Mouse (Mus musculus): Measurements from ENCODE around the gene Jtb. TPM values are rescaled to one million over a fixed set of nuclear protein-coding genes. Genes with fewer than 3 reads are reported as not detected.

Gene Jtb
- polyA plus RNA-seq (2012; fragmentation: generic; extraction: Trizol) = 10 to 100 TPM in 1 of 2 experiments, 1 to 10 TPM in 1; 6.0 to 35.8 TPM

GRCm38 (mm10) chr3:90231507-90232333, at the start of gene Jtb:
TSS of gene Jtb (plus strand) at chr3:90231597.

GRCm38 (mm10) chr3:90213377-90213866, 18.0 kb upstream of the Jtb start, which contains the start of the genes Rps27 and Rab13:
TSS of gene Rps27 (minus strand) at chr3:90213651.
TSS of gene Rab13 (plus strand) at chr3:90213695.

GRCm38 (mm10) chr3:90242984-90243775, 11.8 kb downstream of the Jtb start, which contains the start of gene Creb3l4:
TSS of gene Creb3l4 (minus strand) at chr3:90243512.

GRCm38 (mm10) chr3:90247960-90248745, 16.8 kb downstream of the Jtb start, which contains the start of gene Slc39a1:
TSS of gene Slc39a1 (plus strand) at chr3:90248172.

GRCm38 (mm10) chr3:90253653-90254418, 22.4 kb downstream of the Jtb start, which contains the start of gene Crtc2:
TSS of gene Crtc2 (plus strand) at chr3:90254163.

GRCm38 (mm10) chr3:90265034-90265931, 33.9 kb downstream of the Jtb start, which contains the start of gene Dennd4b:
TSS of gene Dennd4b (plus strand) at chr3:90265185.

Other genes with a start within 250 kb of the Jtb start
- 100 to 1,000 TPM; 159 to 178 TPM for gene Hax1, start 232.8 kb upstream of the Jtb start, polyA plus RNA-seq (2012; fragmentation: generic; extraction: Trizol)
- gene 4933434E20Rik, start 180.0 kb upstream of the Jtb start, polyA plus RNA-seq (2012; fragmentation: generic; extraction: Trizol) = 10 to 100 TPM; 11.8 to 48.9 TPM
- gene Ubap2l, start 179.0 kb upstream of the Jtb start, polyA plus RNA-seq (2012; fragmentation: generic; extraction: Trizol) = 10 to 100 TPM; 33.7 to 88.6 TPM
- 100 to 1,000 TPM; 187 to 204 TPM for gene Tpm3, start 158.9 kb upstream of the Jtb start, polyA plus RNA-seq (2012; fragmentation: generic; extraction: Trizol)
- under 1 TPM; 0.05 to 0.50 TPM for gene Nup210l, start 127.5 kb upstream of the Jtb start, polyA plus RNA-seq (2012; fragmentation: generic; extraction: Trizol)
- gene Rps27, start 17.9 kb upstream of the Jtb start, polyA plus RNA-seq (2012; fragmentation: generic; extraction: Trizol) = 1,000 to 10,000 TPM; 5,397 to 7,090 TPM
- gene Rab13, start 17.9 kb upstream of the Jtb start, polyA plus RNA-seq (2012; fragmentation: generic; extraction: Trizol) = 10 to 100 TPM; 25.0 to 88.0 TPM
- under 1 TPM; 0.07 to 0.68 TPM for gene Creb3l4, start 11.9 kb downstream of the Jtb start, polyA plus RNA-seq (2012; fragmentation: generic; extraction: Trizol)
- 100 to 1,000 TPM in 1 of 2 experiments, 10 to 100 TPM in 1; 46.6 to 150 TPM for gene Slc39a1, start 16.6 kb downstream of the Jtb start, polyA plus RNA-seq (2012; fragmentation: generic; extraction: Trizol)
- gene Crtc2, start 22.6 kb downstream of the Jtb start, polyA plus RNA-seq (2012; fragmentation: generic; extraction: Trizol) = 10 to 100 TPM; 13.0 to 32.8 TPM
- gene Dennd4b, start 33.6 kb downstream of the Jtb start, polyA plus RNA-seq (2012; fragmentation: generic; extraction: Trizol) = 1 to 10 TPM in 1 of 2 experiments, under 1 TPM in 1; 0.66 to 4.7 TPM
- gene Gatad2b, start 61.6 kb downstream of the Jtb start, polyA plus RNA-seq (2012; fragmentation: generic; extraction: Trizol) = 1 to 10 TPM; 1.5 to 9.9 TPM
- 1 to 10 TPM in 1 of 2 experiments, under 1 TPM in 1; 0.14 to 2.2 TPM for gene Slc27a3, start 158.3 kb downstream of the Jtb start, polyA plus RNA-seq (2012; fragmentation: generic; extraction: Trizol)
- gene Ints3, start 202.0 kb downstream of the Jtb start, polyA plus RNA-seq (2012; fragmentation: generic; extraction: Trizol) = 10 to 100 TPM; 17.2 to 28.2 TPM
- gene Npr1, start 234.3 kb downstream of the Jtb start, polyA plus RNA-seq (2012; fragmentation: generic; extraction: Trizol) = 1 to 10 TPM in 1 of 2 experiments, under 1 TPM in 1; 0.48 to 1.6 TPM
- gene Ilf2, start 244.5 kb downstream of the Jtb start, polyA plus RNA-seq (2012; fragmentation: generic; extraction: Trizol) = 10 to 100 TPM; 28.7 to 59.6 TPM

Data from C3H10T1/2 (cell line).